Mouse (Mus musculus) erythroblast, embryonic 14.5 days (primary cell): Measurements from ENCODE around the gene Cfb. TPM values are rescaled to one million over a fixed set of nuclear protein-coding genes. Genes with fewer than 3 reads are reported as not detected.

Source experiments
- H3K27me3 ChIP-seq: 2 replicates; pipeline ENCODE4 v1.6.1; 2012; ENCODE audit warnings: inconsistent platforms; ENCODE audit not compliant: control insufficient read depth
- H3K36me3 ChIP-seq: 2 replicates; pipeline ENCODE4 v1.6.1; 2012; ENCODE audit warnings: mild to moderate bottlenecking, inconsistent platforms; ENCODE audit not compliant: control insufficient read depth
- H3K4me1 ChIP-seq: 2 replicates; pipeline ENCODE4 v1.6.1; 2012; ENCODE audit warnings: inconsistent platforms; ENCODE audit not compliant: control insufficient read depth
- H3K4me3 ChIP-seq: replicated peaks from 2 replicates; pipeline ENCODE3; 2012; ENCODE audit warnings: moderate library complexity, mild to moderate bottlenecking, inconsistent platforms
- H3K9me3 ChIP-seq: 2 replicates; pipeline ENCODE4 v1.6.1; 2012; ENCODE audit warnings: low read length, inconsistent platforms, mixed read lengths; ENCODE audit not compliant: control insufficient read depth
- GATA1 ChIP-seq: IDR thresholded peaks from 2 replicates; pipeline ENCODE4 v1.6.1; 2012; ENCODE audit warnings: low read length, inconsistent platforms, mixed read lengths
- TAL1 ChIP-seq: IDR thresholded peaks from 3 replicates; pipeline ENCODE4 v1.6.1; 2012; ENCODE audit warnings: low read length, inconsistent platforms, mixed read lengths
- polyA plus RNA-seq: library from polyadenylated mRNA; stranded (reverse); fragments of >175 nt; gene quantifications from 2 replicates; pipeline ENCODE4 v1.2.3, GENCODE M21; 2012

Cfb gene
- polyA plus RNA-seq, 1 experiment: 0.11 TPM

- Histone ChIP-seq H3K4me3 (peak overlapping the region; percentile 43), H3K36me3 (peaks cover 22% of the 10 kb centered on the region), H3K27me3 (no peaks in the 10 kb centered on the region), H3K9me3 (no peaks in the 10 kb centered on the region), H3K4me1 (peaks cover 3% of the 10 kb centered on the region; the same call in 1 of the 2 replicates)
- TF ChIP-seq GATA1: no peak
These were observed 458 bp downstream of the Cfb start for GRCm38 (mm10) chr17:34861704-34862415.

- no peaks in the 10 kb centered on the region for H3K27me3 ChIP-seq
- H3K36me3 ChIP-seq: peaks cover 35% of the 10 kb centered on the region
- no peak for TF ChIP-seq TAL1
- TF ChIP-seq GATA1: no peak
- no peaks in the 10 kb centered on the region for H3K9me3 ChIP-seq
- peaks cover 3% of the 10 kb centered on the region; the same call in 1 of the 2 replicates for H3K4me1 ChIP-seq
- H3K4me3 ChIP-seq: no peak overlapping the region
These were observed 1.8 kb downstream of the Cfb start for GRCm38 (mm10) chr17:34860514-34860913.

- no peaks in the 10 kb centered on the region for H3K9me3 ChIP-seq
- no peak overlapping the region for H3K4me3 ChIP-seq
- peaks cover 53% of the 10 kb centered on the region for H3K36me3 ChIP-seq
- no peak for TF ChIP-seq TAL1
- no peaks in the 10 kb centered on the region for H3K27me3 ChIP-seq
- H3K4me1 ChIP-seq: peaks cover 3% of the 10 kb centered on the region; the same call in 1 of the 2 replicates
These were observed 3.6 kb downstream of the Cfb start for GRCm38 (mm10) chr17:34858670-34859069.

GRCm38 (mm10) chr17:34855825-34856224 is 6.5 kb downstream of the Cfb start:
- no peak; the same call in 1 of the 2 replicates for TF ChIP-seq GATA1
- no peak for TF ChIP-seq TAL1
- Histone ChIP-seq H3K36me3 (peaks cover 70% of the 10 kb centered on the region), H3K4me3 (no peak overlapping the region), H3K4me1 (peaks cover 20% of the 10 kb centered on the region), H3K27me3 (no peaks in the 10 kb centered on the region), H3K9me3 (no peaks in the 10 kb centered on the region)

- Histone ChIP-seq H3K27me3 (no peaks in the 10 kb centered on the region), H3K4me1 (peaks cover 27% of the 10 kb centered on the region), H3K36me3 (peaks cover 68% of the 10 kb centered on the region), H3K9me3 (no peaks in the 10 kb centered on the region), H3K4me3 (no peak overlapping the region)
- TF ChIP-seq TAL1 (no peak), GATA1 (no peak)
These were observed 7.6 kb downstream of the Cfb start for GRCm38 (mm10) chr17:34854761-34855160.

GRCm38 (mm10) chr17:34853511-34853910 is 8.8 kb downstream of the Cfb start:
- TF ChIP-seq TAL1 (no peak), GATA1 (no peak)
- Histone ChIP-seq H3K27me3 (no peaks in the 10 kb centered on the region), H3K4me1 (peaks cover 35% of the 10 kb centered on the region), H3K9me3 (no peaks in the 10 kb centered on the region), H3K36me3 (peaks cover 69% of the 10 kb centered on the region), H3K4me3 (no peak overlapping the region)

- TF ChIP-seq TAL1: no peak
- H3K9me3 ChIP-seq: no peaks in the 10 kb centered on the region
- peak overlapping the region; percentile 83 for H3K4me3 ChIP-seq
- no peaks in the 10 kb centered on the region for H3K27me3 ChIP-seq
- H3K4me1 ChIP-seq: peaks cover 41% of the 10 kb centered on the region
- peaks cover 67% of the 10 kb centered on the region for H3K36me3 ChIP-seq
These were observed 11.7 kb downstream of the Cfb start for GRCm38 (mm10) chr17:34850517-34851125.

GRCm38 (mm10) chr17:34849722-34850516 is 12.4 kb downstream of the Cfb start, which contains the start of the genes Skiv2l and Nelfe:
Gene Skiv2l (minus strand): TSS chr17:34850210.
Gene Nelfe (plus strand): TSS chr17:34850391.
- peaks cover 68% of the 10 kb centered on the region for H3K36me3 ChIP-seq
- peak within 1 kb of the TSS; percentile 83 for H3K4me3 ChIP-seq
- H3K9me3 ChIP-seq: no peaks in the 10 kb centered on the region
- no peaks in the 10 kb centered on the region for H3K27me3 ChIP-seq
- TF ChIP-seq GATA1 (no peak), TAL1 (no peak)
- peaks cover 41% of the 10 kb centered on the region for H3K4me1 ChIP-seq

GRCm38 (mm10) chr17:34847615-34848014 is 14.7 kb downstream of the Cfb start:
- H3K27me3 ChIP-seq: no peaks in the 10 kb centered on the region
- H3K36me3 ChIP-seq: peaks cover 69% of the 10 kb centered on the region
- H3K4me3 ChIP-seq: no peak overlapping the region
- H3K4me1 ChIP-seq: peaks cover 41% of the 10 kb centered on the region
- H3K9me3 ChIP-seq: no peaks in the 10 kb centered on the region
- TF ChIP-seq GATA1 (no peak), TAL1 (no peak)
